Mouse (Mus musculus): Measurements from ENCODE around the gene Cpt2.

The Cpt2 gene

GRCm38 (mm10) chr4:107923145-107923802 lies at the start of gene Cpt2:
Gene Cpt2 (minus strand): TSS chr4:107923610.
- peak; percentile 95 for DNase-seq (ENCODE audit: low read depth, low spot score)

GRCm38 (mm10) chr4:107971162-107971561 lies 47.8 kb upstream of the Cpt2 start:
- peak; percentile 82 for DNase-seq (ENCODE audit: low read depth, low spot score)

DNA sequence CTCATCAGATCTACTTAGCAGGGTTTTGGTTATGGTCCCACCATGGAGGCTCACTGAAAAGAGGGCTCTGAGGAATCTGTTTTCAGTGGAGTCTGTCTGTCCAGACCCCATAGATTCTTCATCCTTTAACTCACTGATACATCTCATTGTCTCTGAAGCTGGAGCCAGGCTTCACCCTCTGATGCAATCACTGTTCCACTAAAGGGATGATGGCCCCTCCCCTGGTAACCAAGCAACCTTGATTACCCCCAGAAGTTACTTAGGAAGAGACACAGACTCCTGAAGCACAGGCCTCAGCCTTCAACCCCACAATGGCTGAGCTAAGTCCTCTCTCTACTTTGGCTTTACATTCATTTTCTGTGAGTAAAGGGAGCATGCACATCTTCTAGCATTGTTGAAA lies 46.4 kb upstream of the Cpt2 start:
- DNase-seq (ENCODE audit: low read depth, low spot score): peak; percentile 65

DNA sequence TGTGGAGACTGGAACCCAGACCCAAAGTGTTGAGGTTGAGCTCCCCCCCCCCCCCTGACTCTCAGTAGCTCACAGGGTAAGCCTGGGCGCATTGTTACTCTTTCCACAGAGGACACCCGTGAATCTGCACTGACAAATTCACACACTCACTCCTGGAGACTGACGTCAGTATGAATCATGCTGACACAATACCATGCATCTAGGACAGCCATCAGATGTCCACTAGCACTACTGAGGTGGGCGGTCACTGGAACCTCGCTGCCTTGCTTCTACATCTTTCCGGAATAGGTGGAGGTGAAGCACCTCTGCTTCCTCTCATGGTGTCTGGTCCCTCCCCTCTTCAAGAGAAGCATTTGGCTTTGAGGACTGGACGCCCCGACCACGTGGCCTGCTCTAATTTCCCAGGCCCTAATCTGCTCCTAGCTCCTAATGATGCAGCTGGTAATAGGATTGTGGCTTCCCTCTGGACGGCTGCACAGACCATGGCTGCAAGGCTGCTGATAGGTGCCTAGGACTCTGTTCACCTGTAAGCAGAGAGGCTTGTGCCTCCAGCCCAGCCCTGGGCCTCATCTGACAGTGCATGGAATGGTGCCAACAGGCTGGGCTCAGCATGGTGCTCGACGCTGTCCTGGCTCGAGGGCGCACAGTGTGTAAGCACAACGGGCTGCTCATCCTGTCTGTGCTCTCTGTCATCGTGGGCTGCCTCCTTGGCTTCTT lies 44.7 kb upstream of the Cpt2 start, which contains the start of gene Slc1a7:
TSS of gene Slc1a7 (plus strand) at position 367 of the 717 bp plus-strand sequence.
- peak; percentile 57 for DNase-seq (ENCODE audit: low read depth, low spot score)

DNA sequence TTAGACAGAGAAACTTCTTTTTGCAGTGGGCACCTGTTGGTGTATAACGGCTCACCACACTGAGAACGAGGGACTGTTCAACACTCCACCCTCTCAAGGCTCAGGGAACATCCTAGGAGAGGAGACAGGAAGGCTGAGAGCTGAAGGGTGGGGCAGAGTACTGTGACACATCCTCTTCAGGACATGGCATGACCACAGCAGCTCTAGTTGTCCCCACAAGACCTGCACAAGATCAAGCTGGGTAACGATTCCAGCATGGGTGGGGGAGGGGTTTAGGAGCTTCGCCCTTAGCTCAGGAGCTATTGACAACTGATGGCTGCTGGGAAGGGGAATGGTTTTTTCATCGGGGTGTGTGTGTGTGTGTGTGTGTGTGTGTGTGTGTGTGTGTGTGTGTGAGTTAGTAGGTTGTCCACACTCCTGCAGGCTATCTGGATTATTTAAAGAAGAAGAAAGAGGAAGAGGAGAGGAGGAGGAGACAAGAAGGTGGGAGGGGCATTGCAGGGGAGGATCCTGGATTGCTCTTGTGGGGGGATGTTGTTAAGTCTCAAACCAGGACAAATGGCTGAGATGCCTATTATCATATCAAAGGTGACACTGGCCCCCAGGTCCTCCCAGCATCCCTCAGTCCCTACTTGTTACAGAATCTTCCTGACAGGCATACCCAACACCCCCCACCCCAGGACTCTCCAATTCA lies 43.2 kb upstream of the Cpt2 start:
- DNase-seq (ENCODE audit: low read depth, low spot score): no peak

GRCm38 (mm10) chr4:107962792-107963191 lies 39.4 kb upstream of the Cpt2 start:
- DNase-seq (ENCODE audit: low read depth, low spot score): peak; percentile 32

DNA sequence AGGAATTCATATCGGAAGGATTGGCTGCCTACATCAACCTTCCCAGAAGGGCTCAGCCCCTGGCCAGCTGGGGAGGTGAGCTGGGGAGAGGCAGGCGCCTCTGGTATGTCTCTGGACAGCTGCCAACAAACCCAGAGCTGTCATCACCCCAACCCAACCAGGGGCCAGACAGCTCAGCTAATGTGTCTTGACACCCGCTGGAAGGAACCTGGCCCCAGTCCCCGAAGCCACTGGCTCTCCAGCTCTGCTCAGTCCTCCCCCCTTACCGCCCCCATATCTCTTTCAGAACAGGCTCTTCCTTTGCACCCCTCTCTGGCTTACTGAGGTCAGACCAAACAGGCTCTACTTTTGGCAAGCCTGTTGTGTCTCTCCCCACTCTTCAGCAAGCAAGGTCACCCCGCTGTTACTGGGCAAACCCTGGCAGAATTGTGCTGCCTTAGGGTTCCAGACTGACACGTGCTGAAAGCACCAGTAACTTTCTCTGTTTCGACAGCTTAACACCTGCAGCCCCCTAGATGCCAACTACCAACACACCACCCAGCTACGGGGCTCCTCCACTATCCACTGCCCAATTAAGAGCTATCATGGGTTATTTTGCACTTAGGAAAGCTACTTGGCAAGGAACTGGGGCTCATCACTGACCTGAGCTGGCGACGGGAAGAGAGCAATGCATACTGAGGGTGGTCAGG lies 38.8 kb upstream of the Cpt2 start:
- DNase-seq (ENCODE audit: low read depth, low spot score): peak; percentile 94

- DNase-seq (ENCODE audit: low read depth, low spot score): no peak
Measured at GRCm38 (mm10) chr4:107958487-107958886, 35.1 kb upstream of the Cpt2 start.

- DNase-seq (ENCODE audit: low read depth, low spot score): no peak
Measured at GRCm38 (mm10) chr4:107955691-107956090, 32.3 kb upstream of the Cpt2 start.

- DNase-seq (ENCODE audit: low read depth, low spot score): peak; percentile 66
Measured at GRCm38 (mm10) chr4:107952845-107953244, 29.4 kb upstream of the Cpt2 start.

- DNase-seq (ENCODE audit: low read depth, low spot score): no peak
Measured at GRCm38 (mm10) chr4:107949918-107950317, 26.5 kb upstream of the Cpt2 start.

DNA sequence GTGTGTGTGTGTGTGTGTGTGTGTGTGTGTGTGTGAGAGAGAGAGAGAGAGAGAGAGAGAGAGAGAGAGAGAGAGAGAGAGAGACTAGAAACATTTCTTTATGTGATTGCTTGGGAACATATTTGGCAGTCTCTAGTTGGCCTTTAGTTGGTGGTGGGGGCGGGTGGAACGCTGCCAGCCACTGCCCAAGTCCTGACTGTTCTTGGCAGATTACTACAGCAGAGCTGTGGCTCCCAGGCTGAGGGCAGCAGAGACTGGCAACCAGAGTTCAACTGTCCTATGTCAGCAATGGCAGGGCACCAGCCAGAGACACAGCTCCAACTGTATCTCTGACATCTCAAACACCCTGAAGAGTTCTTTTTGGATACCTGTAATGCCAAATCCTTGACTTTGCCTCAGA lies 20.7 kb upstream of the Cpt2 start:
- DNase-seq (ENCODE audit: low read depth, low spot score): peak; percentile 35

DNA sequence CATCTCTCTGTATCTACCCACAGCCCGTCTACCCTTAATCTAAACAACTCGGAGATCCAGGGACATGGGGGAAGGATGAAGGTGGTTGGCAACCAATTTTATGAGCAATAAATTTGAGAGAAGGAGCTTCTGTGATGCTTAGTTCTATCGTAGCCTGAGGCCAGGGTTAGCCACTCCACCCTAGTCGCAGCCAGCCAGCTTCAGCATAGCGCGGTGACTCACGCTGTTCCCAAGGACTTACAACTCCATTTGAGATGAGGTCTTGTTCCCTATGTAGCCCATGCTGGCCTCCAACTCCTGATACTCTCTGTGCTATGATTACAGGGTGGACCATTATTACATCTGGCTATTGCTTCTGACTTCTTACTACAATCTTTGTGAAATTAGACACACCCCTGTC lies 19.3 kb upstream of the Cpt2 start:
- DNase-seq (ENCODE audit: low read depth, low spot score): peak; percentile 36

DNA sequence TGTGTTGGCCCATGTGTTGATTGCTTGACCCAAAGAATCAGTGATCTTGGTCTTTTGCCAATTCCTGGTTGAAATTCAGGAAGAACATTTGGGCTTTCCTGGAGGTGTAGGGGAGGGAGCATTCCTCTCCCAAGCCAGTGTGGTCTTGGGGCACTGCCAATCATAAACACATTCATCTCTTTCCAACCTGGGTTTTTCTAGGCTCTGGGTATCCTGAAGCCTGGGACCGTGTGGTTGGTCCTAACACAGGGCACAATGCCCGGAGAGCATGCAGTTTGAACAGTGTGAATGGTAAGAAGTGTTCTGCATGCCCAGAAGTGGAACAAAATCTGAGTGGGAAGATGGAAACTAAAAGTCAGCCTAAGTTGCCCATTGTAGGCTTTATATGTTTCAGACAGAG lies 14.7 kb upstream of the Cpt2 start:
- DNase-seq (ENCODE audit: low read depth, low spot score): peak; percentile 27

DNA sequence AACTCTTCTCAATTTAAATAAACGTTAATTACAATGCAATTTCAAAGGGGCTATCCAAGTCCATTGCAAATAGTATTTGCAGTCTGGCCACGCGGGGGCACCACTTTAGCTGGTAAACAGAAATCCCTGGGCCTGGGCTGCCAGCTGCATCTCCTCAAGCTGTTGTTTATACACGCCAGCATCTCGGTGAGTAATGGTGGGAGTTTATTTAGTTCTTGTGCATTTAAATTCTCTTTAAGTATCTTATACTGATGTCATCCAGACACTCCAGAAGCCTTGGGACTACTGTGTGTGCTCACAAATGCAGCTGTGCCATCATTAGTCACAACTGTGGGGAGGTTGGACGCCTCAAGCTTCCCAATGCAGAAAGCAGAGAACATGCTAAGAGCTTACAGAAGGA lies 13.9 kb upstream of the Cpt2 start:
- DNase-seq (ENCODE audit: low read depth, low spot score): peak; percentile 74

DNA sequence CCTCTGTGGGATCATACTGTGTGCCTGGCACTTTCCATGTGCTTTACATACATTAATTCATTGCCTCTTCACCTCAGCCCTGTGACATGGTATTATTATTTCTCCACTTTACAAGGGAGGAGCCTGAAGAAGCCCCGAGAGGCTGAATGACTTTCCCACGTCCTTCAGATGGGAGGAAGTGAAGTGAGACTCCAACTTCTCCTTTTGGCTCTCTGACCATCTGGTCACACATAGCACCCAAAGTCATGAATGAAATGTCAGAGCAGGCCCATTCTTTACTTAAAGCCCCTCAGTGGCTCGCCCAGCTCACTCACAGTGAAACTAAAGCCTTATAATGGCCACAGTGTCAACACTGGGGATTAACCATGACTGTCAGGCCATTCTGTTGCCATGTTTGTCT lies 11.8 kb upstream of the Cpt2 start:
- no peak for DNase-seq (ENCODE audit: low read depth, low spot score)

GRCm38 (mm10) chr4:107933239-107933638 lies 9.8 kb upstream of the Cpt2 start:
- no peak for DNase-seq (ENCODE audit: low read depth, low spot score)

DNA sequence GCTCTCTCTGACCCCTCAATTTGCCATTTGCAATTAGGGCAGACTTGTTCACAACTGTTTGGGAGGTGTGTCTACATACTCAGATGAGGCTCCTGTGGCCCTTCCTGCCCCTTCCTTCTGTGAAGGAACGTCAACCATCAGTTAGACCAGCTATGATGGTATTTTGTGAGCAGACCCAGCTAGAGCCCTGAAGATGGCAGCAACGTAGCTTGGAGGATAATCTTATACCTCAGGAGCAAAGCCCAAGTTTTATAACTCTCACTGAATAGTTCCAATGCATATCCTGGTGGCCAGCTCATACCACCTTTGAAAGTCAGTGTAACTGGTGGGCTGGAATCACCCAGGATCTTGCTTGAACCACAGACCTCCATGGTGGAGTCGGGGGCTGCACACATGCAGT lies 8.0 kb upstream of the Cpt2 start:
- peak; percentile 23 for DNase-seq (ENCODE audit: low read depth, low spot score)

GRCm38 (mm10) chr4:107928726-107929125 lies 5.3 kb upstream of the Cpt2 start:
- no peak for DNase-seq (ENCODE audit: low read depth, low spot score)

DNA sequence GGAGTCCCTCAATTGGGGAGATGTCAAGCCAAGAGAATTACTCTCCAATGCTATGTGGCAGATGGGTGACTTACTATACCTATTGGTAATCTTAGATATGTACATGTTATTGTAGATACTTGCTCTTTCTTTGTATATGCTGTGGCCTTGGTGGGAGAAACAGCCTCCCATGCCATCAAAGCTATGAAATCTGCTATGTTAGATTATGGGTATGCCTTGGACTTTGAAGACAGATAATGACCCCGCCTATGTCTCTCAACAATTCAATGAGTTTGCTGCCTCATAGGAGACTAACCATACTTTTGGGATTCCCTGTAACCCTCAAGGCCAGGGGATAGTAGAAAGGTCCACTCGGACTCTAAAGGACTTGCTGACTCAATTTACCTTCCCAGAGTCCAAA lies 4.9 kb upstream of the Cpt2 start:
- no peak for DNase-seq (ENCODE audit: low read depth, low spot score)

DNA sequence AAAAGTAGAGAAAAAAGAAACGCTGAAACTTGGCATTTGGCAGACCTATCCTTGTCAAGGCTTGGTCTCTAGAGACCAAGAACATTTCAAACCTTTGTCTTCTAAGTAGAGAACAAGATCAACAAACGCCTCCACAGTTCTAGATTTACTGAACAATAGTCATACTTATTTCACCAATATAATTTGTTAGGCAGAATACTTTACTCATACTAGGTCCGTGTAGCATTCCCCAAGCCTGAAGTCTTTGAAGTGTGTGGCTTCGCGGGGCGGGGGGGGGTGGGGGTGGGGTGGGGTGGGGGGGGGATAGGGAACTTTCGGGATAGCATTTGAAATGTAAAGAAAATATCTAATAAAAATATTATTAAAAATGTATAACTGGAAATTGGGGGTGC lies 389 bp upstream of the Cpt2 start:
- no peak for DNase-seq (ENCODE audit: low read depth, low spot score)

- DNase-seq (ENCODE audit: low read depth, low spot score): peak; percentile 54
Measured at GRCm38 (mm10) chr4:107921952-107922351, 1.5 kb downstream of the Cpt2 start.
